Mouse (Mus musculus) urinary bladder, postnatal 10 days (tissue): ENCODE measurements around the gene Arl4c.

Experiments used
- DNase-seq: peaks from one replicate; pipeline ENCODE4 v3.0.0; 2022; ENCODE audit warnings: low spot score

The Arl4c gene

GRCm38 (mm10) chr1:88700961-88701861, 810 bp downstream of the Arl4c start:
- DNase-seq, result no peak

GRCm38 (mm10) chr1:88699856-88700791, 1.9 kb downstream of the Arl4c start:
- no peak for DNase-seq

DNA sequence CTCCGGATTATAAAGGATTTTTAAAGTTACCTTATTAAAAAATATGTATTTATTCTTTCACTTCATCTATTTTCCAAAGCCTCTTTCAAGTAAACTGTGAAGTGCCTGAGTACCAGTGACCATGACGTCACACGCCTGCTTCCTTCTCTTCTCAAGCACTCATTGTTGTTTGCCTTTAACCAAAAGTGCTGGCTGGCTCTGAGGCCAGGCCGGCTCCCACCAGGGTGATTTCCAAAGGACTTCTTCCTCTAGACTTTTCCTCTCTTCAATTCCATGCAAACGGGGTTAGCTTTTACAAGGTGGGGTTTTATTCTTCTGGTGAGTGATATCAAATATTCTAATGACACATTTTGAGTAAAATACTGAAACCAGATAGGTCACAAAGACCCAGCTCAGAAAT, 2.6 kb downstream of the Arl4c start:
- DNase-seq, result no peak

- no peak for DNase-seq
Observed at GRCm38 (mm10) chr1:88698926-88699325, 3.1 kb downstream of the Arl4c start.

DNA sequence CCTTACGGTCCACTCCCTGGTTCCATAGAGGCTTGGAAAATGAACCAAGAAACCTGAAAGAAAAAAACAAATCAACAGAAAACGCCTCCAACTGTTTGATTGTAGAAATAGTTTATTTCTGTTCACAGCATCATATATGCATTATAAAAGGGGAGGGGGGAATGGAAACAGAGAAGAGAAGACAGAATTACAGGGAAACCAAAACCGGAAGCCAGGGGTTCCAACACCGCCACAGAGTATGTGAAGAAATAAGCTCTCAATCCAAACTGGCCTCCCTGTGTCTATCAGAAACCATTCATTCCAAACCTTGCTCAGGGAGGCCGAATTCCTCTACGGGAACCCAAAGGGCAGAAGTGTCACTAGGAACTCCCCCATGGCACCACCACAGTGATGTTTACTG, 3.9 kb downstream of the Arl4c start:
- DNase-seq, result no peak

DNA sequence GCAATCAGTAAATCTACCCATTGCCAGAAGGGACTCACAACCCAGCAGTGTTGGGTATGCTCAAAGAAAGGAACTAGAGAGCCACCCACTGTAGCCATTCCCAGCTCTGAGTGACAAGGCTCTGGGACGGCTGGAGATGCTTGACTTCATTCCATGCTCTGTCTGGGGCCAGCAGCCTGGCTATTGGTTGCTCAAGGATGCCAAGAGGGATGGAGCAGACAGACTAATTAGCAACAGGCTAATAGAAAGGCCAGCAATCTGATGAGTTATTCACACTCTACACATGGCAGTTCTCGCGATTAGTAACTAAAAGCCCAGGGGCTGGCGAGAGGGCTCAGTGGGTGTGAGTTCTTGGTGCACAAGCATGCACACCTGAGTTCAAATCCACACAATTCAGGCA, 5.6 kb downstream of the Arl4c start:
- no peak for DNase-seq

- DNase-seq, result no peak
Observed at GRCm38 (mm10) chr1:88694353-88694752, 7.7 kb downstream of the Arl4c start.

DNA sequence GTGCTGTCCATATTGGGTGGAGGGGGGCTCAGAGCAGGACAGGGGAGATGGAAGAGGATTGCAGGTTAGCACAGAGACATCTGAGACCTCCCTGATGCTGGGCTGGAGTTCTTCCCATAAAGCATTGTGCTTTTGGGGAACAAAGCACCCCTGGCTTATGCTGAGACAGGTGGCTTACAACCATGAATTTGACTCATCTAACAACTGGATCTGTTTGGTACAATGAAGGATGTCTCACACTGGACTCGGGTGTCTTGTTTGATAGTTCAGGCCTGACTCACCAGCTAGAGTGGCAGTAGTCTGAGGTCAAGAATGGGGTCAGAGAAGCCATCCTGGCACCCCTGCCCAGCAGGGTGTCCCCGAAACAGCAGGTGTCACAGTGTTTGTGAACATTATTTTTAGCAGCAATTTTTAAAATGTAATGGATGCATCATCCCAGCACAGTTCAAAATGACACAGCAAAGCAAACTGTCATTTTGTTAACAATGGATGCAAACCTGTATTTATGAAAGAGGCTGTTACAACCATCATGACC, 9.7 kb downstream of the Arl4c start:
- no peak for DNase-seq

- DNase-seq, result no peak
Observed at GRCm38 (mm10) chr1:88690601-88691000, 11.4 kb downstream of the Arl4c start.

GRCm38 (mm10) chr1:88684765-88685164, 17.3 kb downstream of the Arl4c start:
- no peak for DNase-seq

GRCm38 (mm10) chr1:88681596-88681995, 20.4 kb downstream of the Arl4c start:
- no peak for DNase-seq

DNA sequence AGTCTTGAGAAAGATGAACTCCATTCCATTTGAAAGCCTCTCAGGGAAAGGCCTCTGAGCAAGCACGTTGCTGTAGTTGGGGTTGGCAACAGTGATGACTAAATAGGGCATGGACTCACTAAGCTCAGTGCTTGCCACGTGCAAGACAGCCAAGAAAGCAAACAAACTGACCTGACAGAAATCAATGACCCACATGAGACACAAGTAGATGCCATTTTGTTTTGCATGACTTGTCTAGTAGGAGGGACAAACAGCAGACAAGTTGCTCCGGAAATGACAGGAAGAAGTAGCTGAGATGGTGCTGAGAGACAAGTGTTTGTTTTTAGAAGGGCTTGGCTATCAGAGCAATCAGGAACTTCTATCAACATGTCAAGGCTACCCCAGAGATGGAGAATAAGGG, 21.2 kb downstream of the Arl4c start:
- DNase-seq, result no peak

DNA sequence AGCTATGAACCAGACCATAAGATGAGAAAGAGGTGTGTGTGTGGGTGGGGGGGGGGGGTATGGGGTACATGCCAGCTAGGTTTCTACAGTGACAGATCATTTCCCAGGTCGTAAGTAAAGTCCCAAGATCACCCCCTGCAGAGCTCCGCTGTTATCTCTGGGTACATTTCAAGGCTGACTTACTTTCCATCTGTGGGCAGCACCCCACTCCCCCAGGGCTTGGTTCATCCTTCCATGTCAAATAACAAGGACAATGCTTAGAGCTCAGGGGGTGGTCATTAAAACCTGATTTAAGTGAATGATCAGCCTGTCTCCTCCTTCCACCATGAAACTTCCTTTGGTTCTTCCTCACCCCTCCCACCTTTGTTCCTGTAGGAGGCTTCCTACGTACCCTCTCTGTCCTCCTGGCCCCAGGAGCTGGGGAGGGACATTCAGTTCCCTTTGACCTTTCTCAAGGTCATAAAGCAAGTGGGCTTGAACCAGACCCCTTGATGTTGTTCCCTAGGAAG, 23.7 kb downstream of the Arl4c start:
- DNase-seq, result no peak

- no peak for DNase-seq
Observed at GRCm38 (mm10) chr1:88670807-88671206, 31.2 kb downstream of the Arl4c start.

DNA sequence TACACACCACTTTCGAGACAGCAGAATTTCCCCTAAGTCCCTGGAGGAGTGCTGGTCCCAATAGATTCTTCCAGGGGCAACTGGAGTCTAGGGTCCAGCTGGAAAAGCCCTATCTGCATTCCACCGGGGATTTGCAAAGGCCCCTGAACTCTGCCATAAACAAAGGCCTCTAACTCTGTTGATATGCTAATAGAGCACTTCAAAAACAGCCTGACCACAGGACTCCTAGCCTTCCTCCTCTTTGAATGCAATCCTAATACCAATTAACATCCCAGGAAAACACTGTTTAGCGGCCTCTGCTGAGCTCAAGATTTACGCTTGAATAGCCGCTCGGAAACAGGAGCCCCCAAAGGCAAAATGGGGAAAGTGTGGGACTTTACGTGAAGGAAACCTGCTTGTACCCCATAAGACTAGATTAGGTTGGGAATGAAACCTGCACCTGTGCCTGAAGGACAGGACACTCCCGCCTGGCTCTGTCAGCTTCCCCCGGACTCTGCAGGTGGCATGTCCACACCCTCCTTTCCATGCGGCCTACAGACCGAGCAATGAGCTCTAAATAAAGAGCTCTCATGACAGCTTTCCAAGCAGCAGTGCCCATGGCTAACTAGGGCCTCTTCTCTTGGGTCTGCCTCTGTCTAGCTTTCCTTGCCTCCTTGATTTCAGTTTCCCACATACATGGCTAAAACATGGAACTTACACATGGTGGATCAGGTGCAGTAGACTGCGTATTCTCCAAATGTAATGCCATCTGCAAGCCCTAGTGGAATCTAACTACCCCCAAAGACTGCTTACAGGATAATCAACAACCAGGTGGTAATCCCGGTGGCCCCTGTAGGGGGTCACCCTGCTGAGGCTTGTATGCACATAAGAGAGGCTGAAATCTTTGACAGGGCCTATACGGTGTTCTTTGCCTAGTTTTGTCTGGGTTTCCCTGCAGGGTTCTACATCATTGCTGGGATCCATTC, 32.9 kb downstream of the Arl4c start:
- DNase-seq, result no peak

DNA sequence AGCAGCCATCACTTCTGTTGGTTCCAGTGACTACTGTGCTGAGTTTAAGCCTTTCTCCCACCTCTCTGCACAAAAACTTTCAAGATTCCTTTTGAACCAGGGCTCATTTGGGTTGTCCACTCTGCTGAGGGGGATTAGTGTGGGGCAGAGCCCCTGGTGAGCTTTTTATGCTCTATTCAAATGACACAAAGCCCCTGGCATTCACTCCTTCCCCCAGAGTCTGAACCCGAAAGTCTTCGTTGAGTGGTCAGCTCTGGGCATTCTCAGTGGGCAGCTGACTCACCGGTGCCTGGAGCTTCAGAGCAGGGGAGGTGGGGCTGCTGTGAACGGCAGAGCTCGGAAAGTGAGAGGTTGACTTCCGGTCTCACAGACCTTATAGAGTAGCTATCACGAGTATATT, 33.7 kb downstream of the Arl4c start:
- DNase-seq, result no peak

GRCm38 (mm10) chr1:88664623-88665022, 37.4 kb downstream of the Arl4c start:
- DNase-seq, result no peak

- no peak for DNase-seq
Observed at GRCm38 (mm10) chr1:88662736-88663135, 39.3 kb downstream of the Arl4c start.

DNA sequence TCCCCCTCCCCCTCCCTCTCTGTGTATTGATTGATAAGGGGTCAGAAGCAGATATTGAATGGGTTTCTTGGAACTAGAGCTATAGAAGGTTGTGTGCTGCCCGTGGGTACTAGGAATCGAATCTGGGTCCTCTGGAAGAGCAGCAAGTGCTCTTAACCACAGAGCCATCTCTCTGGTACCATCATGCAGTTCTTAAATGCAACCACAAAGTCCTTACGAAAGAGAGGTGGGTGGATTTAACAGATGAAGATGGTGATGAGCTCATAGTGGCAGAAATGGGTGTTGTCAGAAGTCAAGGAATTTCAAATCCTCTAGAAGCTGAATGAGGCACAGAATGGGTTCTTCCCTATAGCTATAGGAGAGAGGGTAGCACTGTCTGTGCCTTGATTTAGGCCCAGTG, 40.8 kb downstream of the Arl4c start:
- no peak for DNase-seq

GRCm38 (mm10) chr1:88658290-88658857, 43.6 kb downstream of the Arl4c start:
- no peak for DNase-seq

DNA sequence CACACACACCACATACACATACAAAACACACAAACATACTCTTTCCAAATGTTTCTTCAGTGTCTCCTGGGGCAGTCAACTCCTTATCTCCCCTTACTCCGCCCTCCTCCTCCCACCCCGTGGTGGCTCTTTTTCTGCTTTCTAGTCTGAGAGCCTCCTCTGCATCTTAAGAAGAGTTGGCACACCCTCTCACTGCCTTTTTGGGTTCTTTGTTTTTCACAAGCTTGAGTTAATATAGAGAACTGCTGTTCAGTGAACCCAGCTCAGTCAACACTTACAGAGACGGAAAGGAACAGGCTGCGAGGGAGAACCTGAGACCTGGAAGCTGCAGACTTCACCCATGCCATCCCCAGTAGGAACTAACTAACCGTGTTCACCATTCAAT, 45.9 kb downstream of the Arl4c start:
- no peak for DNase-seq
